ENCODE assay signal across 18 mouse cellular contexts in genomic region chr13:32995051-32995450, GRCm38 (mm10). TPM values are rescaled to one million over a fixed set of nuclear protein-coding genes. Genes with fewer than 3 reads are reported as not detected.
"Had no signal": no experiment of that assay in that cellular context is flagged by ENCODE, and none has a peak within 500 bp of the region (broad histone marks: within the 10 kb centered on the region; RNA-seq: fewer than 3 reads in every experiment).

No protein-coding gene starts in this region.

- H3K9me3 ChIP-seq: limb, embryonic 12.5 days; midbrain, embryonic 13.5 days had no signal

- H3K27ac ChIP-seq: limb, embryonic 12.5 days; midbrain, embryonic 13.5 days had no signal

- H3K9ac ChIP-seq: limb, embryonic 12.5 days; midbrain, embryonic 13.5 days had no signal

- H3K27me3 ChIP-seq: limb, embryonic 12.5 days; midbrain, embryonic 13.5 days had no signal

- H3K36me3 ChIP-seq: limb, embryonic 12.5 days; midbrain, embryonic 13.5 days had no signal

- DNase-seq: kidney, postnatal 25 days; layer of hippocampus, adult 9-11 months; lung, adult 2 months; lung, postnatal 36 days; right cerebral cortex, postnatal 14 days; thymus, adult 18-20 months; thymus, postnatal 14 days had no signal

- ATAC-seq: intestine, embryonic 16.5 days; lung, postnatal 0 days; midbrain, embryonic 13.5 days had no signal

- H3K4me3 ChIP-seq: limb, embryonic 12.5 days; midbrain, embryonic 13.5 days had no signal

- H3K4me2 ChIP-seq: limb, embryonic 12.5 days; midbrain, embryonic 13.5 days had no signal

- H3K4me1 ChIP-seq: limb, embryonic 12.5 days; midbrain, embryonic 13.5 days had no signal

RNA-seq across cellular contexts. Expression of gene Serpinb9b, which starts 32.2 kb away (rescaled TPM):
- total RNA-seq: layer of hippocampus, adult 18-20 months; left cerebral cortex, postnatal 36 days; liver, adult 2 months; megakaryocyte progenitor cell, adult 5-6 weeks had no signal
- polyA plus RNA-seq: kidney, embryonic 14.5 days; limb, embryonic 12.5 days; small intestine, adult 2 months; stomach, embryonic 16.5 days had no signal
